Mouse (Mus musculus) hindbrain, embryonic 10.5 days (tissue): ENCODE data around the gene Cdk10. TPM values are rescaled to one million over a fixed set of nuclear protein-coding genes. Genes with fewer than 3 reads are reported as not detected.
"Not testable (repeated sequence)": the region's sequence is repeated elsewhere in the genome, so short reads cannot be mapped to it uniquely, and the experiment has no call there.

ENCODE experiments used
- DNase-seq: peaks from one replicate; pipeline ENCODE4 v3.0.0-alpha.2; 2017; ENCODE audit warnings: low spot score
- H3K27ac ChIP-seq: fragments of 300-500 bp; sonication (generic); 2 replicates; pipeline ENCODE4 v1.5.1; 2016; ENCODE audit warnings: mild to moderate bottlenecking, moderate library complexity
- H3K27me3 ChIP-seq: fragments of 300-500 bp; sonication (generic); 2 replicates; pipeline ENCODE4 v1.6.1; 2016; ENCODE audit warnings: mild to moderate bottlenecking; ENCODE audit not compliant: poor library complexity, insufficient read depth, severe bottlenecking
- H3K36me3 ChIP-seq: fragments of 300-500 bp; sonication (generic); 2 replicates; pipeline ENCODE4 v1.6.1; 2016; ENCODE audit warnings: mild to moderate bottlenecking, moderate library complexity
- H3K4me1 ChIP-seq: fragments of 300-500 bp; sonication (generic); replicated peaks from 2 replicates; pipeline ENCODE4 v1.6.1; 2016; ENCODE audit warnings: mild to moderate bottlenecking
- H3K4me3 ChIP-seq: fragments of 300-500 bp; sonication (generic); 2 replicates; pipeline ENCODE4 v1.5.1; 2016; ENCODE audit warnings: mild to moderate bottlenecking, moderate library complexity
- H3K9me3 ChIP-seq: fragments of 300-500 bp; sonication (generic); 2 replicates; pipeline ENCODE4 v1.6.1; 2016; ENCODE audit warnings: mild to moderate bottlenecking, moderate library complexity
- WGBS: fragments of 180-500 bp; shearing (Covaris S2); methylation state at CpG from one replicate; pipeline ENCODE4 v1.1.7; 2016; 5-methylcytosine and 5-hydroxymethylcytosine counted together
- polyA plus RNA-seq: library from polyadenylated mRNA; unstranded; fragments of >200 nt; fragmentation: Nextera tagmentation; extraction: Ambion mirVana; gene quantifications from 2 replicates; pipeline ENCODE4 v1.2.1, GENCODE M21; 2016

The Cdk10 gene
- polyA plus RNA-seq, 1 experiment from 2014 or later = 37.2 TPM

DNA sequence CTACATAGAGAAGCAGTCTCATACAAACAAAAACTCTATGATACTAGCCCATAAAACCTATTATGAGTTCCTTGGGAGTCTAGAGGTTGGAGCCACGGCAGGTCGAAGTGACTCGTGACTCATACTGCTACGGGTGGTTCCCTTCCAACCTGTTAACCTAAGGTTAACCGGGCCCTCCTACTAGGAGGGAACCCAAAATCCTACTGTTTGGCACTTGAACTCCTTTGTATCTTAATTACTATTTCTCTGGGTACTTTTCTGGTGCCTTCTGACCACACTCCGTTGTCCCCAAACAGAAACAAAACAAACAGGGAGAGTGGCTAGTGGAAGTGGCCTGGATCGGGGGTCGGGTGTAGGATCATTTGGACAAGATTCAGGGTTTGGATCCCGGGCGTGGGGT, 12.8 kb upstream of the Cdk10 start:
- H3K4me1 ChIP-seq = peaks cover 32% of the 10 kb centered on the region
- H3K36me3 ChIP-seq = peaks cover 44% of the 10 kb centered on the region
- no peaks in the 10 kb centered on the region for H3K9me3 ChIP-seq
- H3K4me3 ChIP-seq = peak overlapping the region; percentile 90
- no peaks in the 10 kb centered on the region for H3K27me3 ChIP-seq
- peak overlapping the region; percentile 90 for H3K27ac ChIP-seq
- DNase-seq = no peak
- 56% methylated on average over 10 of the region's 10 CpGs for WGBS

DNA sequence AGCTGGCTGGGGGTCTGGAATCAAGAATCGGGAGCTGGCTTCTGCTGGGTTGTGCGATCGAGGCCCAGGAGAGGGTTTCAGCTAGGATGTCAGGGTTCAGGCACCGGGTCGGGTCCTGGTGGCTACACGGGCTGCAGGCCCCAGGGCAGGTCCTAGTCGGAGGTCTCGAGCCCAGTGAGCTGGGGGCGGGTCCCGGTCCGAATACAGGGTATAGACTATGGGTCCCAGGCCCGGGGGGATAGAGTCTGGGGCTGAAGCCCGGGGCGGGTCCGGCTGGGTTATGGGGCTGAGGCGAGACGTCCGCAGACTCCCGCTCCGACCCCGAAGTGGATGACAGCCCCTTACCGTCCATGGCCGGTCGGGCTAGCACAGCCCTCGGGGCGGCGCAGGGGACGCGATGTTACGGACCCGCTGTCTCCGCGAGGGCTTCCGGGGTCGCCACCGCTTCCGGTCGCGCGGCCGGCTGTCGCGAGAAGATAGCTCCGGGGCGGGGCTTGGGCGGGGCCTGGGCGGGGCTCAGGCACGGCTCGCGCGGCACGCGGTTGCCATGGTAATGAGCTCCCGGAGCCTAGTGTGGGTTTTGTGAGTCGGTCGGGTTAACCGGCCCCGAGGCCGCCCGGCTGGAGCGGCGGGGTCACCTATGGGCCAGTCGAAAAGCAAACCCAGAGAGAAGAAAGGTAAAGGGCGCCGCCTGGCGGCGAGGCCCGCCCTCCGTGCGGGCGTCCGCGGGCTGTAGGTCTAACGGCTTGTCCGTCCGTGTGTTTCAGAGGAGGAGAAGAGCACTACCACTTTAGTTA, 12.1 kb upstream of the Cdk10 start, which contains the start of the genes Chmp1a and Spata33:
TSS of gene Chmp1a (minus strand) at position 443 of the 797 bp plus-strand sequence.
TSS of gene Spata33 (plus strand) at position 512 of the 797 bp plus-strand sequence.
- H3K27ac ChIP-seq = peak within 1 kb of the TSS; percentile 90
- peak within 1 kb of the TSS; percentile 90 for H3K4me3 ChIP-seq
- DNase-seq = peak; percentile 98
- WGBS = 1% methylated on average over 76 of the region's 76 CpGs
- H3K36me3 ChIP-seq = peaks cover 37% of the 10 kb centered on the region
- H3K27me3 ChIP-seq = no peaks in the 10 kb centered on the region
- peaks cover 32% of the 10 kb centered on the region for H3K4me1 ChIP-seq
- no peaks in the 10 kb centered on the region for H3K9me3 ChIP-seq

DNA sequence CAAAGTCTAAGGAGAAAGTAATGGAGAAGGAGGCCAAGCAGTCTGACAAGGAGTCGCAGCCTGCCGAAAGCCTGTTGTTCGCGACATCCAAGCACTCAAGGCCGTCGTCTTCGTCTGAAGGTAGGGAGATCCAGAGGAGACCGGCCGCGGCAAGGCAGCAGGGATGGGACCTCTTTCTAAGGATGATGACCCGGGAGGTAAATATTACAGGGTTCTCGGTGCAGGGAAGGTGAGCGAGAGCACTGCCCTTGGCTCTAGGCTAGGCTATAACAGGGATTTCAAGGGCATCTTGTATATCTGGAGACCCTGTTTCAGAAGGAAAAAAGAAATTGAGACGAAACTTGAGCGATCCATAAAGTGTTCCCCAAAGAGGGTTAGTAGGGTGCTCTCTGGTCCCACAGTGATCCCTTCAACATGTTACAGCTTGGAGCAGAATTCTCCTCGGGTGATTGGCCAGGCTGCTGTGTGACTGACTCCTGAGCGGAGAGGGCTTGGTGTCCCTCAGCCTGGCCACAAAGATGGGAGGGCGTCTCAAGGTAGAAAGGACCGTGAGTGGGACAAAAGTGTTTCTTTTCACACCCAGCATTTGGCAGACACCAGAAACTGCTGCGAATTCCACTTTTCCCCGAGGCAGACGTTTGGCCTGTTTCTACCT, 11.4 kb upstream of the Cdk10 start:
- Histone ChIP-seq H3K4me1 (peaks cover 32% of the 10 kb centered on the region), H3K9me3 (no peaks in the 10 kb centered on the region), H3K36me3 (peaks cover 30% of the 10 kb centered on the region), H3K27ac (peak overlapping the region; percentile 90), H3K4me3 (peak overlapping the region; percentile 90), H3K27me3 (no peaks in the 10 kb centered on the region)
- WGBS = 25% methylated on average over 22 of the region's 22 CpGs
- DNase-seq = no peak

DNA sequence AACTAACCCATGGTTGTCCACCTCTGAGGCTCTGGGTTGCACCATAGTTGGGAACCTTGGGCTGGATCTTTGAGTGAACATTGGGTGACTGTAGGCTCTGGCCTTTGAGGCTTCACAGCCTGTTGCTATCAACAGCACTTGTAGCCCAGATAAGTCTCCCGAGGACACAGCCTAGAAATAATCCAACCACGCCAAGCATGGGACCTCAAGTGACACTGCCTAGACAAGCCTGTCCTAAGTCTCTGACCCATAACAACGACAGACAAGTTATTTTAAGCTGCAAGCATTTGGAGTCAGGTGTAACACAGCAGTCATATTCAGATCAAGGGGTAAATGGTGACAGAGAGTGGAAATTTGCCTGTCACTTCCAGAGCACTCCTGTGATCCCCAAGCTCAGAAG, 9.2 kb upstream of the Cdk10 start:
- 82% methylated on average over 3 of the region's 3 CpGs for WGBS
- no peak for DNase-seq
- H3K36me3 ChIP-seq = 0 out of 2 replicates have a peak, but pooled peaks cover 9% of the 10 kb centered on the region
- H3K27me3 ChIP-seq = no peaks in the 10 kb centered on the region
- no peak overlapping the region for H3K27ac ChIP-seq
- H3K4me3 ChIP-seq = no peak overlapping the region
- no peaks in the 10 kb centered on the region for H3K9me3 ChIP-seq
- H3K4me1 ChIP-seq = peaks cover 32% of the 10 kb centered on the region

DNA sequence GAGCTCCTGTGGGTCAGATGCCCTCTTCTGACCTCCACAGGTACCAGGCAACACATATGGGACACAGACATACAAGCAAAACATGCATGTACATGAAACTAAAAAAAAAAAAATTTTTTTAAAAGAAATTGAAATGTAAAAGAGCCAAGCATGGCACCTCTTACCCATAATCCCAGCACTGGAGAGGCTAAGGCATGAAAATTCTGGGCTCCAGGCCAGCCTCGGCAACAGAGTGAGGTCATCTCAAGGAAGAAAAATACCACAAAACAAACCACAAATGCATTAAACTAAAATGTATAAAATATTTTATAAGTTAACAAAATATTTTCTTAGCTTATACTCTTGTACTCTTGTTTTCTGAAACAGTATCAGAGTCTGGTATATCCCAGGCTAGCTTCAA, 3.7 kb upstream of the Cdk10 start:
- Histone ChIP-seq H3K27ac (no peak overlapping the region), H3K4me3 (no peak overlapping the region), H3K36me3 (no peaks in the 10 kb centered on the region), H3K27me3 (no peaks in the 10 kb centered on the region), H3K9me3 (no peaks in the 10 kb centered on the region), H3K4me1 (peaks cover 20% of the 10 kb centered on the region)
- DNase-seq = no peak
- 88% methylated on average over 1 of the region's 1 CpGs for WGBS

DNA sequence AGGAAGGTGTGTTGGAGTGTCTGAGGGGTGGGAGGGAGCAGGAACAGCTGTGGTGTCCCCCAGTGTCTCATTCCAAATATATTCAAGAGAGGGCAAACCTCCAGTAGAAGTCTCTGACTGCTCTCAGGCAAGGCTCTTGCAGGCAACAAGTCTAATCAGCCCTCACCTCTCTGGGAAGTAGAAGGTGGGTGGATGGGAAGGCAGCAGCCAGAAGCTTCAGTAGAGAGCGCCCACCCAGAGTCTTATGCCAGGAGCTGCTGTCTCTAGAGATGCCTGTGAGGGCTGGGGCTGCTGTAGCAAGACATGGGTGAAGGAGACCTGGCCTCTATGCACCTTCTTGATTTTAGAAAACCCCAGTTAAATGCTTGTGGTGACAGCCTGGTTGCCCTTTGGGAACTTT, 3.8 kb downstream of the Cdk10 start:
- Histone ChIP-seq H3K9me3 (no peaks in the 10 kb centered on the region), H3K27ac (no peak overlapping the region), H3K27me3 (peaks cover 4% of the 10 kb centered on the region), H3K4me3 (no peak overlapping the region), H3K36me3 (peaks cover 49% of the 10 kb centered on the region), H3K4me1 (peaks cover 35% of the 10 kb centered on the region)
- no peak for DNase-seq
- 100% methylated on average over 1 of the region's 1 CpGs for WGBS

DNA sequence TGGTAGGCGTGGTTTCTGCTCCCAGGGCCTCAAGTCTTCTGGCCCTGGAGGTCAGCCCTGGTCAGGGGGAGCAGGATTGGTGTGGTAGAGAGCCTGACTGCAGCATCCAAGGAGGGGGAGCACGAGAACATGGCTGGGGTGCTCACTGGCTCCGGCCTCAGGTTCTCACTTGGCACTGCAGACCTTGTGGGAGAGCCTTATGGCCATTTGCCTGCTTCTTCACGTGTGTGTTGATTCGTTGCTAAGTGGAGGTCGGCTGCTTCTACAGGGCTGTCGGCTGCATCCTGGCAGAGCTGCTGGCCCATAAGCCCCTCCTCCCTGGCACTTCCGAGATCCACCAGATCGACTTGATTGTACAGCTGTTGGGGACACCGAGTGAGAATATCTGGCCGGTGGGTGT, 5.7 kb downstream of the Cdk10 start:
- H3K4me1 ChIP-seq = peaks cover 42% of the 10 kb centered on the region
- DNase-seq, H3K27ac ChIP-seq, H3K4me3 ChIP-seq, H3K9me3 ChIP-seq: not testable (repeated sequence)
- peaks cover 49% of the 10 kb centered on the region for H3K36me3 ChIP-seq
- peaks cover 24% of the 10 kb centered on the region for H3K27me3 ChIP-seq
- WGBS = 90% methylated on average over 11 of the region's 11 CpGs

DNA sequence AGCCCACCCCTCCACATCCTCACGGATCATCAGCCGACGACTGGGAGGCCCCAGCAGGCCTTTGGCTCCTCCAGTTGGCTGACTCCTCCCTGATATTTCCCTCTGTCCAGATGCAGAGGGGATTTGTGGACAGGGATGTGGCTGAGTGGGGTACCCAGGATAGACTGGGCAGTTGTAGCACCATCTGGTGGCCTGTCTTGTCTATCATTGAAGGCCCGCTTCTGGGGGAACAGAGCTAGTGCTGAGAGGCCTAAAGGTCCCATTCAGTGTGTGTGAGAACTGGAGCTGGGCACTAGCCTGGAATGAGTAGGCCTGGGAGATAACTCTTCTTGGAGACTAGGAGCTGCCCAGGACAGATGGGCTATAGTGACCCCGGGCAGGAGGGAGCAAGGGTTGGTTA, 7.1 kb downstream of the Cdk10 start:
- no peak for DNase-seq
- peaks cover 35% of the 10 kb centered on the region for H3K27me3 ChIP-seq
- peaks cover 50% of the 10 kb centered on the region for H3K4me1 ChIP-seq
- H3K9me3 ChIP-seq = no peaks in the 10 kb centered on the region
- WGBS = 67% methylated on average over 5 of the region's 5 CpGs
- H3K36me3 ChIP-seq = peaks cover 42% of the 10 kb centered on the region
- H3K27ac ChIP-seq = no peak overlapping the region
- no peak overlapping the region for H3K4me3 ChIP-seq

DNA sequence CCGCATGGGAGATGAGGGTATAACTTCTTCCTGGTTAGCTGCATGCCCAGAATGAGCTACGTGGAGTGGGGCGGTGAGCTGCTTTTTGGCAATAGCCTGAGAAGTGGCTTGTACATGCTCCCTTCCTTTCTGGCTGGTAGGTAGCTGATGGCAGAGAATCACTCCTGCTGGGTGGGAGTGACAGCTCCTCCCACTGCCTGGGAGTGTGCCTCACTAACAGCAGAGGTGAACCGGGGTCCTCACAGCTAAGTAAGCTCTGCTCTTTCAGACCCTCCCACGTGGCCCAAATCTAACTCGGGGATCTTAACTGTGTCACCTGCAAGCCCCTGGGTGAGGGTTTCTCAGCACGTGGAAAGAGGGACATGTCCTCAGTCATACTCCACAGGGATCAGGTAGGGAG, 7.9 kb downstream of the Cdk10 start:
- 43% methylated on average over 7 of the region's 7 CpGs for WGBS
- no peaks in the 10 kb centered on the region for H3K9me3 ChIP-seq
- H3K27ac ChIP-seq = no peak overlapping the region
- peaks cover 52% of the 10 kb centered on the region for H3K4me1 ChIP-seq
- peaks cover 44% of the 10 kb centered on the region for H3K27me3 ChIP-seq
- H3K36me3 ChIP-seq = peaks cover 34% of the 10 kb centered on the region
- no peak for DNase-seq
- no peak overlapping the region for H3K4me3 ChIP-seq

DNA sequence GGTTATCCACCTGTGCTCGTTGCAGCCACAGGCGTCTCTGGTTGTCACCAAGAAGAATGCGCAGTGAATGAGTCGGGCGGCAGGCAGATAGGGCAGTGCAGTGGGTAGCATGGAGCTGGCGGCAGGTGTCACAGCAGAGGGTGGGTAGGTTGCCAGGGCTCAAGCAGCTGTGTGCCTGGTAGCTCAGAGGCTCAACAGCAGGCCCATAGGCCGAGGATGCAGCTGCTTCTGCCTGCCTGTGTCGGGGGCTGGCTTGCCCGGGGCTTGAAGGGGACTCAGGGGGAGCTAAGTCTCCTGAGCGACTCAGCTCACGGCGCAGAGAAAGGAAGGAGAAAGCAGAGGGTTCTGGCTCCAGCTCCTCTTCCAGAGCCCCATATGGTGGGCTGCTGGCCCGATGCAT, 8.7 kb downstream of the Cdk10 start:
- Histone ChIP-seq H3K9me3 (no peaks in the 10 kb centered on the region), H3K36me3 (peaks cover 26% of the 10 kb centered on the region), H3K27me3 (peaks cover 44% of the 10 kb centered on the region), H3K4me1 (peaks cover 52% of the 10 kb centered on the region), H3K4me3 (no peak overlapping the region), H3K27ac (no peak overlapping the region)
- 57% methylated on average over 13 of the region's 13 CpGs for WGBS
- DNase-seq = no peak

DNA sequence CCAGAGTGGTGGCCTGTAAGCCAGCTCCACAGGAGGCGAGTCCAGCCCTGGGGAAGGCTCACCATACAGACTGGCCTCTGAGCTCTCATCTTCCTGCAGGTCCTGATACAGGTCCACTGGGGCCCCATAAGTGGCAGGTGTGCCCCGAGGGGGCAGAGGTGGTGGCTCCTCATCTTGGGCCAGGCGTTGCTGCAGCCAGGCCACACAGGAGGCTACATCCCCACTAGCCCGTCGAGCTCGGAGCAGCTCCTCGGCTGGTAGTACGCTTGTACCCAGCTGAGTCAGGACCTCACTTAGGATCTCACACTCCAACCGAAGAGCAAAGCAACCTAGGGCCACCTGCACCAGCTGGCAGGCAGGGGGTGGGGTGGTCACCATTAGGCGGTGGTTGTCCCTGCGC, 9.1 kb downstream of the Cdk10 start:
- DNase-seq = no peak
- H3K27me3 ChIP-seq = peaks cover 44% of the 10 kb centered on the region
- H3K4me1 ChIP-seq = peaks cover 52% of the 10 kb centered on the region
- H3K27ac ChIP-seq = no peak overlapping the region
- H3K36me3 ChIP-seq = peaks cover 22% of the 10 kb centered on the region
- H3K9me3 ChIP-seq = no peaks in the 10 kb centered on the region
- WGBS = 81% methylated on average over 11 of the region's 11 CpGs
- H3K4me3 ChIP-seq = no peak overlapping the region

DNA sequence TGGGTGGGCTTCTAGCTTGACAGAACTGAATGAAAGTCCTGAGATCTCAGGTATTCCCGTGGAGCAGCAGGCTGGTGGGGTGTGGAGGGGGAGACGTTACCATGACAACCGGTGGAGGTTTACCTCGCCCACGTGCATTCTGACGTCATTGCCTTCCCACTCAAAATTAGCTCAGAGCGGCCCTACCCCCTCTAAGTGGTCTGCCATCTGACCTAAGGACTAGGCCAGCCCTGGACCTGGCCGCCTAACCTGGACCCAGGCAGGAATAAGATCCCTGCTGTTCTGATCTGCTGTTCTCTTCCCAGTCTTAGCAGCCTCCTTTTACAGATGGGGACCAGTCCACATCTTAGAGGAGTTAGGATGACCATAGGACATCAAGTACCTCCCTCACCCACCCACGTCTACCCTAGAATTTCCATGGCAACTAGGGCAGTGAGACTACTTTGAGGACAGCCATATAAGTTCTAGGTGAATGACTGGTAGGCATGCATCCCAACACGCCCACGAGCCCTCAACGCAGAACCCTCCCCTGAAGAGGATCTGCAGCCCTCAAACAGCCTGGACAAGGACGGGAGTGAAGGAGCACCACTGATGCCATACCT, 10.4 kb downstream of the Cdk10 start:
- Histone ChIP-seq H3K36me3 (peaks cover 9% of the 10 kb centered on the region), H3K4me3 (peak overlapping the region; percentile 57), H3K27ac (0 out of 2 replicates have a peak overlapping the region, but pooled peaks have one; percentile 5), H3K4me1 (peaks cover 52% of the 10 kb centered on the region), H3K27me3 (peaks cover 44% of the 10 kb centered on the region), H3K9me3 (no peaks in the 10 kb centered on the region)
- WGBS = 34% methylated on average over 13 of the region's 13 CpGs
- no peak for DNase-seq
